Mouse (Mus musculus): ENCODE data around the gene Tmprss6. TPM values are rescaled to one million over a fixed set of nuclear protein-coding genes. Genes with fewer than 3 reads are reported as not detected.

The Tmprss6 gene
- total RNA-seq (2021): under 1 TPM in 1 of 2 experiments, not detected in 1; 0.17 TPM
- long read RNA-seq, experiment 1: 0 reads
- long read RNA-seq, experiment 2: 0 reads

DNA sequence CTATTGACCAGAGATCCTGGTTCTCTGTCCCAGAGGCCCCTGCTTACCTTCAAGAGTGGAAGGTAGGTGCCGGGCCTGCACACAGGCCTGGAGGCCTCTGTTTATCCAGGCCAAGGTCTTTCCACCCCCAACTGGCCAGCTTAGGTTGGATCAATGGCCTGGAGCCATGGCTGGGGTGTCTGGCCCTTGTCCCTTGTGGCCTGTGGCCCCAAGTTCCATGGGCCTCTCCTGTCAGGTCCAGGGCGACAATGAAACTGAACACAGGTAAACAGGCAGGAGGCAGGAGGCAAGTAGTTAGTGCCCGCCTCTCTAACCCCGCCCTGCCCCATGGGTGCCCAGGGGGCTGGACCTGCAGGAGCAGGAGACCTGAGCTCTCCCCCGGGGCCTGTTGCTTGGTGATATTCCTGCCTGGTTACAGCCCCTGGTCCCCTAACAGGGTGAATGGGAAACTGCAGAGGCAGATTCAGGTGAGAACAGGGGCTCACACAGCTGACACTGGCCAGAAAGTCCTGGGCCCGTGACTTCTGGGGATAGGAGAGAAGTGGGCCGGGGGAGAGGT lies at the start of gene Tmprss6:
Gene Tmprss6, minus strand, starts transcription at position 256 of the 559 bp plus-strand sequence.
- no peak for DNase-seq (ENCODE audit: low spot score)

DNA sequence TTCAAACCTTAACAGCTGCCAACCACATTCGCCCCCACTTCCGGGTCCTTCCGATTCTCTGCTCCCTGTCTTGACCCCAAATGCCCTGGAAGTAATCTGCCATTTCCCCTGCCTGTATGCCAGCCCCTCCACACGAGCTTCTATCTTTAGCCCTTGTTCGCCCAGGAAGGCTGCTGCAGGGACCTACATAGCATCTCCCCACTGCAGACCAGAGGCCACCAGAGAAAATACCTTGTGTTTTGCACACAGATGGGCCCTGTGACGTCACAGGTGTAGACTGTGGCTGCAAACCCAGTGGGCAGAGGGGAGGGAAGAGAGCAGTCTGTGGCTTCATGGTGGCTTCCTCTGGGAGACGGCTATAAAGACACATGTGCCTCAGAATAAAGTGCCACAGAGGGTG lies 49.8 kb upstream of the Tmprss6 start:
- no peak for DNase-seq (ENCODE audit: low spot score)

DNA sequence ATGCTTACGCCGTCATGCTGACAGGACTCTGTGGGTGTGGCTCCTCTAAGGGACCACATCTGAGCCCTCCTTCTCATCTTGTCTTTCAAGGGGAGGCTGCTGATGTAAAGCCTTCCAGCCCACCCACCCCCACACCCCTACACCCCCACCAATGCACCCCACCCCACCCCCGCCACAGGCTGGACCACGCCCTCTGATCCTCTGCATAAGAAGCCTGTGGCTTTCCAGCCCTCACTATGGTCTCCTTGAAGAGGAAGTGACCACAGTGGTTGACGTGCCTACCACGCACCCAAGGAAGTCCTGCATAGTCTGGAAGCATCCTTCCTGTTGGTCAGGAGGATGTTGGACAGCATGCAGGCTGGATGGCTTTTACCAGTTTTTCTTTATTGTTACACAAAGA lies 47.3 kb upstream of the Tmprss6 start:
- DNase-seq (ENCODE audit: low spot score): no peak

DNA sequence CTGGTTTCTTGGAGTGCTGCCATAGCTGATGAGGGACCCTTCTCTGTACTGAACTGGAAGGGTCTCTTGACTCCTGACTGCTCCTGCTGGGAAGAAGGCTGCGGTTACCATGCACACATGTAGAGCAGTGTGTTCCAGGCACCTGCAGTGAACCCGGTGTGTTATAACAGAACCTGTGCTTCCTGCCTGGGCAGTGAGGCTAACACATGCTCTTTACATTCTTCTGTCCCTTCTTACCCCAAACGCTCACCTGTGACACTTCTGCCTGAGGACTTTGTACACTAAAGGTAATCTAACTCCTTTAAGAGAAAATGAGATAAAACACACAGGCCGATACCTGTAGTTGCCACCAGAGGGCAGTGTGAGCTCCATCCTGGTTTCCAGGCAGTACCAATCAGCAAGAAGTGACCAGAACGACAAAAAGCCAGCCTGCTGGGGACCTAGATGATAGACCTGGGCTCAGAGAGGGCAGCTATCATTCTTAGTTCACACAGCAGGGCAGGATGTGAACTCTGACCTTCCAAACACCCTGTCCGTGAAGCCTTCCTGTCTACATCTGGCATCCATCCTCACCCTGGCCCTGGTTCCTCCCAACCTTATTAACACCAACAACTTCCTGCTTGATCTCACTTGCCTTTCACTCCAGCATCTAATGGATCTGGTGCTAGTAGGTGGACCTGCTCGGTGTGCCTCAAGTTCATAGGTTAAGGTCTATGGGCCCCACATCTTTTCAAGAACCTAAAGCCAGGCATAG lies 46.1 kb upstream of the Tmprss6 start:
- peak; percentile 79 for DNase-seq (ENCODE audit: low spot score)

DNA sequence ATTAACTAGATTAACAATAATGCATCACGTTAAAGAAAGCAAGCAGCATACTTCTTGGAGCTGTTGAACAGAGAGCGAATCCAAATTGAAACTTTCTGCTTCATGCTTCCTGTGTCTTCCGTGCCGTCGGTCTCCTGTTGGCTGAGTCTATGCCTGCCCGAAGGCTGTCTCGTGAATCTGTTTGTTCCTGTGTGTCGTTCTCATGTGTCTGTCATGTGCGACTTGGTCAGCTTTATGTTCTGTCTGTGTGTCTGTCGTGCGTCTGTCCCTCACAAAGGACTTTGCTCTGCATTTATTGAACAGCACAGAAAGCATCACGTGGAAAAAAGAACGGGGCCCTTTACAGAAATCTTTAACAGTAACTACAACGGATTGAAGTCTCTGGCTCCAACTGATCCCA lies 44.6 kb upstream of the Tmprss6 start:
- no peak for DNase-seq (ENCODE audit: low spot score)

DNA sequence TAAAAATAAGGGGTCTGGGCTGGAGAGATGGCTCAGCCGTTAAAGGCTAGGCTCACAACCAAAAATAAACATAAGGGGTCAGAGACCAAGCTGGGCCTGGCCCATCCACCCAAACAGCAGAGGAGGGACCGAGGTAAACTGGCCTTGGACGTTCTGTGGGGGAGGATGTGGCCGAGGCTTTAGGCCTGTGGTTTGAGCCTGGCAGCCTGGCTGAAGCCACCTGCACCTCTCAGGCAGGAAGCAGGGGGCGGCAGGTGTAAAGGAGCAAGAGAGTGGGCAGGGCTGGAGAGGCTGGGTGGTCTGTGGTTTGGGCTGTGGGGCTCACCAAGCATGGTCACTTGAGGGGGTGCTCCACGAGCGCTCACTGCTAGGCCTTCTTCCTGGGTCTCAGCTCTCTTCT lies 43.5 kb upstream of the Tmprss6 start:
- no peak for DNase-seq (ENCODE audit: low spot score)

DNA sequence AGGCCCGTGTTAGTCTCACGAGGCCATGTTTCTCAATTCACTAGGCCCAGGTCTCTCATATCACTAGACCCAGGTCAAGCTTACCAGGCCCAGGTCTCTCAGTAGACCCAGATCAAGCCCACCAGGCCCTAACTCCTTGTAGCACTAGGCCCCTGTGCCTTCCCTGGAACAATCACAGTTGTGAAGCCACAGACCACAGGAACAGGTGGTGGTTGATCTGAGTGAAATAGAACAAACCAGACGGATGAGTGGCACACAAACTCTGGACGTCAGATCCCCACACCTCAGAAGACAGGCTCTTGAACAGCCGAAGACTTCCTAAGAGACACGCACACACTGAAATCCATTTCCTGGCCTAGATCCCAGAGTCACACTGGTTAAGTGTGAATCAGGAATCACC lies 42.3 kb upstream of the Tmprss6 start:
- no peak for DNase-seq (ENCODE audit: low spot score)

DNA sequence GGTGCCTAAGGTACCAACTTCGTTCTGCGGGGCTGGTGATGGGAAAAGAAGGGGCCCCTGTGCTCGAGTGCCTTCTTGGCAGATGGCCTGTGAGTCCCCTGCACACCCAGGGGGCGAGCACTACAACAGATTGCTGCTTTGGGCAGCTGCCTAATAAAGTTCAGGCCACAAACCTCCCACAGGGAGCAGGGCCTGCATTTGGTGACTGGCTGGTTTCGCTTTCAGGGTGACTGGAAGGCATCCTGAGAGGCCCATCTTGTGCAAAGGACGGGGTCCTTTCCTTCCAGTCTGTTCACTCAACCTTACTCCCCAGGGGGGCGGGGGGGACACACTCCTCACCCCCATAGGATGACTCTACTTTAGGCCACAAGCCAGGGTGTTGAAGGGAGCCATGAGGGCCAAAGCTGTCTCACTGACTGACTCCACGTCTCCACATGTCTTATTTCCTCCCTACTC lies 41.7 kb upstream of the Tmprss6 start:
- no peak for DNase-seq (ENCODE audit: low spot score)

DNA sequence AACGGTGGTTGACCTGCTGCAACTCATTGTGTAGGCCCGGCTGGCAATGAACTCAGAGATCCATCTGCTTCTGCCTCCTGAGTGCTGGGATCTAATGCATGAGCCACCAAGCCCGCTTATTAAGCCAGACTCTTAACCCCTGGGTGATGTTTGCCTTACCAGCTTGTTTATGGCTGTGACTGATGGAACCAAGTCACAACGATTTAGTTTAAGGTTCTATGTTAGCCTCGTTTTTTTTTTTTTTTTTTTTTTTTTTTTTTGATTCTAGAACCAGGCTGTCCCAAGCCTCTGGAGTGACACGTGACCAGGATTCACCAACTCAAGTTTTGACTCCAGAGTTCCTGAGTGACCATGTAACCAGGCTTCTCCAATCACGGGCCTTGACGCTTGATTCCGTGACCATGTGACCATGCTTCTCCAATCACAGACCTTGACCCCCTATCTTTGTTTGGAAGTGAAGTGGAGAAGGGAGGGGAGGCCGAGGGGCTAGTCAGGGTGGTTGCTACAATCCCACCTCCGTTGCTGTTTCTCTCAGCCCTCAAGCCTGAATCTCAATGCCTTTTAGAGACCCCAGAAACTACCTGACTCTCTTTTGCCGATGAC lies 41.0 kb upstream of the Tmprss6 start:
- DNase-seq (ENCODE audit: low spot score): no peak

DNA sequence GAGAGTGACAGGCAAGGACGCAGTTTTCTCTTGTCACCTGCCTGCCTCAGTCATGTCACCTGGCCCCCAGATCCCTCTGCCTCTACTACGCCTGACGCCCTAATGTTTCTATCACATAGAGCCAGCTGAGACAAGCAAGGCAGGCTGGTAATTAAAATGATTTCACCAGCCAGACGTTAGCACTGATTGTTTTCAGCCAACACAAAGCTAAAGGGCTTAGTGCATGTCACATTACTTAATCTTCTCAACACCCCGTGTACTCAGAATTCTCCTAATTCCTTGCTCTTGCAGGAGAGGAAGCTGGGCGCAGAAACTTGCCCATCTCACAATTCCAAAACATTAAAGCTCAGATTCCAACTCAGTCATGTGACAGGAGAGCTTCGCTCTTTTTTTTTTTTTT lies 40.0 kb upstream of the Tmprss6 start:
- no peak for DNase-seq (ENCODE audit: low spot score)

DNA sequence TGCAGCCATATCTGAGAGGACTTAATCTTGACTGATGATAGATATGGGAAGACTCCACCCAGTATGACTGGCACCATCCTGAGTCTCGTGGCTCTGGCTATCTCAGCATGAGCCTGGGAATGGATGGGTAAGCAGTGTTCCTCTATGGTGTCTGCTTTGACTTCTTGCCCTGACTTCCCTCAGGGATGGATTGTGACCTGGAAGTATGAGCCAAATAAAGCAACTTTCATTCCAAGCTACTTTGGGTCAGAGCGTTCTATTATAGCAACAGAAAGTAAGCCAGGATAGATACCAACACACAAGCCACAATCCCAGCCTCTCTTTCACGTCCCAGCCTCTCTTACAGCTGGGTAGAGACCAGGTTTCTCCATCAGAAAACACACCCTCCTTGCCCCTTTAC lies 37.1 kb upstream of the Tmprss6 start:
- DNase-seq (ENCODE audit: low spot score): no peak

DNA sequence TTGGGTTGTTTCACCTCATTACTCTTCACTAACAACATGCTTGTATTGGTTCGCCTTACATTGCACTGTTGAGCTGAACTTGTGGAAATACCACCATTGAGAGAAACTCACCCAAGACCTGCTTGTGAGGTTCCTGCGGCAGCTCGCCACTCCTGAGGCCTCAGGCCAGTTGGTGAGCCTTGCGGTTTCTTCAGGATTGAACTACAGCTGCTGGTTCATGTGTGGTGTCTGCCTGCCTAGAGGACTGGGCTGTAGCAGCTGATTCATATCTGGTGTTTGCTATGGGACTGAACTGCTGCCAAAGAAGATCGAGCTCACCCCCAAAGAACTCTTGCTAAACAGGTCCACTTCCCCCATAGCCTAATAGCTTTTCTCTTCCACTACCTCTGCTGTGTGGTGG lies 36.4 kb upstream of the Tmprss6 start:
- DNase-seq (ENCODE audit: low spot score): no peak

DNA sequence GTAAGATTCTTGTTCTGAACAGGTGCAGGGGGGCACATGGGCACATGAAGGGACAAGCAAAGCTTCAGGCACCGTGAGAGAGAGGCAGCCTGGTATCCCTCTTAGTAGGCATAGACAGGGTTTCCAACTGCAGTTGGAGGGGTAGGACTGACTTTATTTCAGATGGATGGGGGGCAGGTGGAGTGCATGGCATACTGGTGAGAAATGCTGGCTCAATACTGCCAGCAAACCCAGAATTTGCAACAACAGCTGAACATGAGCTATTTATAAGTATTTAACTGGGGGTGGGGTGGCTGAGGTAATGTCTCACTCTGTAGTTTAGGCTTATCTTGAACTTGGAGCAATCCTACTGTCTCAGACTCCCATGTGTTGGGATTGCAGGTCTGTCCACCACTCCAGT lies 35.6 kb upstream of the Tmprss6 start:
- DNase-seq (ENCODE audit: low spot score): no peak

DNA sequence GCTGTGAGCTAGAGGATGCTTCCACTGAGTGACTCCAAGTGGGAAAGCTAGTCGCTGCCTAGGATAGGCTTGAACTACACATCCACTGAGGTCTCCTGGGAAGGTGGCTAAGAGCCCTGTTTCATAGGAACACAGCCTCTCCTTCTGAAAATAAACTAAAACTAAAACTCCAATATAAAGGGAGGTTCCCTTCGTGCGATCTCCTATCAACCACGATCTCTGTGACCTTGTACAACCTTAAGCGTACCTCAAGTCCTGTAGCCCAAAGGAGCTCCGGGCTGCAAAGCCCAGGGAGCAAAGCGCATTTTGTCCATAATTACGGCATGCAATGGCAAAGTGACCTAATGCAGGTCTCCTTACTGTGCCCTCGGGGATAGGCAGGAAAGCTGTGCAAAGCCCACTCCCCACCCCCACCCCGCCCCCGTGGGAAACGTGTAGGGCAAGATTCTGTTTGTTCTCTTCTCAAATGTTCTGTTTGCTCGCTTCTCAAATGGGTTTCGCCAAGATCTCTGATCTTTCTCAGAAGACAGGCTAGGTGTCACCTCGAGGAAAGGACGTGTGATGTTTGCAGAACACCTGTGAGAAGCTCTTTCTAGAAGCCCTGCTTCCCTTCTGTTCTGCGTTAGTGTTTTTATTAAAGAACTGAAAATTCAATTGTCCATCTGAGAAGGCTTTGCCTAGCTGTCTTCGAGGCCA lies 34.2 kb upstream of the Tmprss6 start:
- no peak for DNase-seq (ENCODE audit: low spot score)

DNA sequence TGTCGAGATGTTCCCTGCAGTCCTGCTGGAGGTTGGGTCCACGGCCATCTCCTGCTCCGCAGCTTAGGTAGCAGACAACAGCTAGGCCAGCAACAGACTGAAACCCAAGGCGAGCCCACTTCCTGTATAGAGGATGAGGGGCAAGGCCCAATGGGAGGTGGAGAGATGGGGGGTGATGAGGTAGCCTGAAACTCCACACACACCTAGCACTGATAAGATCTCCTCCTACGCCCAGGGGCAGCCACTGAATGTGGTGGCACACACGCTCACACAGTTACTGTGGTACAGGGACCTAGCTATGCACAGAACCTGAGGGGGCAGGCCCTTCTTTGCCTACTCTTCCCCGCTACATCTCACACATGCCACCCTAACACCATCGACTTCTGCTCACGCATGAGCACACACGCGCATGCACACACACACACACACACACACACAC lies 26.6 kb upstream of the Tmprss6 start, which contains the start of gene Il2rb:
Gene Il2rb, minus strand, starts transcription at position 304 of the 439 bp plus-strand sequence.
- DNase-seq (ENCODE audit: low spot score): no peak

DNA sequence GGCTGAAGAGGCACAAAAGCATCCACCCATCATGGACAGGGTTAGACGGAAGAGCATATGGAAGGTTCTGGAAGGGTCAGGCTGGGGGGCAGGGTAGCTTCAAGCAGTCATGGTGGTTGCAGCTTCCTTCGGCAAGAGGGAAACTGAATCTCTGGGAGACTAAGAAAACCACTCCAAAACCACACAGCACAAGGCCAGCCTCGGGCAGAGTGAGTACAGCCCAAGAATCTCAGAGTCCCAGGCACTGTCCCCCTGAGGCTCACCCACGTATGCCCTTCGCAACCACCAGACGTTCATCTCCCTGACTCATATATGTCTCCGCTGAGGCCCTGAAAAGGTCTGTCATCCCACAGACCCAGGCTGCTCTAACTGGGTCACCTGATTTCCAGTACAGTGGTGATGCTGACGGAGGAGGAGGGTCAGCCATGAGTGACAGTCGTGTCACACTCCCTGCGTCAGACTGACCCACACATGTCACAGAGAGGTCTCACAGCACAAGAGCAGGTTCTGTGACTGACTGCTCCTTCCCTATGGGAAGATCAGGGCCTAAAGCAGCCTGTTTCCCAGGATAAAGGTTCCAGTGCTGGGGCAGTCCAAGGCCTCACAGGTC lies 25.1 kb upstream of the Tmprss6 start:
- DNase-seq (ENCODE audit: low spot score): no peak

DNA sequence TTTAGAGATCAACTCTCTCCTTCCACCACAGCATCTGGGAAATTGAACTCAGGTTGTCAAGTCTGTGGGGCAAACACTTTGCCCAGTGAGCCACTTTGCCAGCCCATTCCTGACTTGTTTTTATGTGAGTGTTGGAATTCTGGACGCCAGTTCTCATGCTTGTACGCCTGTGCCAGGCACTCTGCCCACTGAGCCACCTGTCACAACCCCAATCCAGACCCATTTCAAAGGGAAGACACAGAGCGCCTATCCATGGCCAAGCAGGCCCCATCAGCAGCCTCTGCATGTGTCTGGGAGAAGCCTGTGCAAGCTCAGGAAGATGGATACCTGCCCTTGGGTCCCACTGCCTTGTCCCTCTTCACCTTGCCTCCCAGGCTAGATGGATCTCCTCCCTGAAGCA lies 22.9 kb upstream of the Tmprss6 start:
- no peak for DNase-seq (ENCODE audit: low spot score)

DNA sequence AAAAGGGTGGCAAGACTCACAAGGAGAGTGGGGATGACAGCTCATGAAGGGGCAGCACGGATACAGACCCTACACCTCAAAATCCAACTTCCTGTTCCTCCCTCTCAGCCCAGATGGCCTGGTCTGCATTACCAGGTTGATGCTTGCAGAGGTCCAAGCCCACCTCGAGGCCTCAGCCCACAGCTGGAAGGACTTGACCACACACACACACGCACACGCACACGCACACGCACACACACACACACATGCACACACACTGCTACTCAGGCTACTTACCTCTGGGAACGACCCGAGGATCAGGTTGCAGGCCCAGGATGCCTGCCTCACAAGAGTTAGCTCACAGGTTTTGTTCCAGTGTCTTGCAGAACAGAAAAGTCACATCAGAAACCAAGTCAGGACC lies 21.5 kb upstream of the Tmprss6 start:
- DNase-seq (ENCODE audit: low spot score): no peak

DNA sequence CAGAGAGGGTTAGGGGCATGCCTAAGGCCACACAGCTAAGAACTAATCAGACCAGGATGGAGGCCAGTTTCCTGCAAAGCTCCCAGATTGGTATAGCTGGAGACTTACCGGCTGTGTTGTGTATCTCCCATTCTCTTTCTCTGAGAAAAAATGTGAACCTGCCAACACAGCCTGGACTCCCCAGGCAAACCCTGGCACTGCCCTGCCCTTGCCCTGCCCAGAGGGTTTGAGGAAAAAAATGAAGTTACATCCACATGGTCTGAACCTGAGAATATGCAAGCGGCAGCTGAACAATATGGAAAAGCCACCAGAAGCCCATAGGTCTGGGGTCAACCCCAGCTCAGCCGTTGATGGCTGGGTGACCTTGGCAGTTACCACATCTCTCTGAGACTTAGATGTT lies 20.8 kb upstream of the Tmprss6 start:
- no peak for DNase-seq (ENCODE audit: low spot score)

DNA sequence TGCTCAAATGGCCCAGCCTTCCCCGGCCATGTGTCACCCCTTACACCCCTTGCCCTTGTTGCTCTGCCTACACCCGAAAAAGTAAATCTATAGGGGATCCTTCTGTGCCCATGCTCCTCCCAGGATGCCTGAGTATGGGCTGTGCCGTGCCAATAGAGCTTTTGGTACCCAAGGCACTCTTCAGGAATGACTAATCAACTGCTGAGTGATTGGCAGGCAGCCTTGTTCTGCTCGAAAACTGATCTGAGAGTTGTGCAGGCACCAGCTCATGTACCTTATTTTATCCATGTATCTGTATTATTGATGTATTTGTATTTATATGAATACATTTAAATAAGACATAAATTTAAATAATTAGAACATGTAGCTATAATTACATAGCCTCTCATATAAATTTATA lies 18.6 kb upstream of the Tmprss6 start:
- DNase-seq (ENCODE audit: low spot score): no peak

DNA sequence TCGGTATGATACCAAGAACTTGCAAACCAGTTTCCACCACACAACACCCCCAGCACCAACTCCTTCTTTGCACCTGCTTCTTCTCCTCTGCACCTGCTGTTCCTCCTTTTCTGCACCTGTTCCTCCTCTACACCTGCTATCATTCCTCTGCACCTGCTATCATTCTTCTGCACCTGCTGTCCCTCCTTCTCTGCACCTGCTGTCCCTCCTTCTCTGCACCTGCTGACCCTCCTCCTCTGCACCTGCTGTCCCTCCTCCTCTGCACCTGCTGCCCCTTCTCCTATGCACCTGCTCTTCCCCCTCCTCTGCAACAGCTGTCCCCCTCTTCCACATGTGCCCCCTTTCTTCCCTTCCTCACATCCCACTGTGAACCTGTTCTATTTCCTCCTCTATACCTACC lies 18.1 kb upstream of the Tmprss6 start:
- no peak for DNase-seq (ENCODE audit: low spot score)

DNA sequence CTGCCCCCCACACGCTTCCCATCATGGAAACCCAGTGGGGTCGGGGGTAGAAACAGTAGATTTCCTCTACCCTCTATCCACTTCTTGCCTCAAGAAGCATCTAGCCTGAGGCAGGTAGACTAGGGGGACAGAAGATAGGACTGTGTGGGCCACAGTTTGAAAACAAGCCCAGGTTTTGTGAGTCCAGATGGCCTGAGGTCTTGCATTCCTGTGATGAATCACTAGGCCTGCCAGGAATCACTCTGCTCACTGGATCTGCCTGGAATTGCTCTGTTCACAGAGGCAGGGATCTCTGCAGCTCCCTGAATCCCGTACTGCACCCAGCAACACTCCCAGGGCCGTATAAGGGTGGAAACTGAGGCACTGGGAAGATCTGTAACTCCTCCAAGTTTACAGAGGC lies 14.9 kb upstream of the Tmprss6 start:
- no peak for DNase-seq (ENCODE audit: low spot score)
